Comparison of ENCODE assay signal across 26 mouse cellular contexts in the genomic region with DNA sequence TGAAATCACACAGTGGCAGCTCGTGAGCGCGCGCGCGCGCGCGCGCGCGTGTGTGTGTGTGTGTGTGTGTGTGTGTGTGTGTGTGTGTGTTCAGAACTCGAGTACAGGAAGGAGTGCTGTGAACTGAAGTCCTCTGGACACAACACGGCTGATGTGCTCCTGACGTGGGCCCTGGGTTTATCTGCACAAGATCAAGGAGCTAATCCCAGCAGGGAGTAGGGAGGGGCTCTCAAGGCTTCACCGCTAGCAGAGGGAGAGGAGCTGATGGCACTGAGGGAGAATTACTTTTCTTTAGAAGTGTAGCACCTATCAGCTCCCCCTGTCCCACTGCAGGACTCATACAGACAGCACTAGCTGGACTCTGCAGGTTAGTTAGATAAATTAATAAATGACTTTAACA. TPM values are rescaled to one million over a fixed set of nuclear protein-coding genes. Genes with fewer than 3 reads are reported as not detected.
DNase-seq lines count a peak whose midpoint lies in the region; ATAC-seq lines count a peak whose summit lies in the region.
"Had no signal": no experiment of that assay in that cellular context is flagged by ENCODE, and none has a peak within 500 bp of the region (broad histone marks: within the 10 kb centered on the region; RNA-seq: fewer than 3 reads in every experiment).

No protein-coding gene starts in this region.

- WGBS in intestine, embryonic 15.5 days = 83% methylated on average over 16 of the region's 16 CpGs

- H3K36me3 ChIP-seq in intestine, embryonic 15.5 days = peaks cover 7% of the 10 kb centered on the region; the same call in 1 of the 2 replicates

- peak; percentile 36 for DNase-seq in retina, postnatal 1 day
- no peak for DNase-seq in retina, embryonic 14.5 days (ENCODE audit: low spot score)
- DNase-seq in ES-CJ7 (ENCODE audit: low read depth, low spot score) (peak; percentile 70), R1 (ENCODE audit: low read depth, low spot score) (peak; percentile 76)
- no peak for DNase-seq in ovary, adult 18-20 months (ENCODE audit: low spot score)
- no peak for DNase-seq in kidney, adult 9 months
- DNase-seq: adrenal gland, adult 8-10 months; adrenal gland, postnatal 14 days; adrenal gland, postnatal 36 days; B cell, adult 2 months; cerebellum, adult 11-12 months; cerebellum, adult 2 months; cerebellum, adult 9-10 months; cerebellum, postnatal 10 days; cerebellum, postnatal 25 days; forebrain, postnatal 0 days had no signal

- H3K4me2 ChIP-seq in intestine, embryonic 15.5 days (replicated peaks) = no peak overlapping the region
- H3K4me2 ChIP-seq: embryonic facial prominence, embryonic 12.5 days; forebrain, embryonic 13.5 days; forebrain, embryonic 15.5 days had no signal

- H3K9me3 ChIP-seq in intestine, embryonic 15.5 days = no peaks in the 10 kb centered on the region
- H3K9me3 ChIP-seq: embryonic facial prominence, embryonic 10.5 days; embryonic facial prominence, embryonic 12.5 days; forebrain, embryonic 13.5 days; forebrain, embryonic 15.5 days; G1E had no signal

- no peak for ATAC-seq in intestine, embryonic 15.5 days
- ATAC-seq: activated CD4-positive, CD25-positive, alpha-beta regulatory T cell, adult 4 months; CD4-positive, CD25-positive, alpha-beta regulatory T cell, adult 4 months; forebrain, embryonic 13.5 days; forebrain, embryonic 15.5 days; forebrain, postnatal 0 days; Patski had no signal

- H3K9ac ChIP-seq in intestine, embryonic 15.5 days = no peak overlapping the region
- H3K9ac ChIP-seq: embryonic facial prominence, embryonic 12.5 days; forebrain, embryonic 13.5 days; forebrain, embryonic 15.5 days; forebrain, postnatal 0 days had no signal

- H3K4me1 ChIP-seq in intestine, embryonic 15.5 days (replicated peaks) = no peaks in the 10 kb centered on the region

- no peaks in the 10 kb centered on the region for H3K27me3 ChIP-seq in intestine, embryonic 15.5 days (replicated peaks)
- H3K27me3 ChIP-seq: CH12.LX; embryonic facial prominence, embryonic 12.5 days; forebrain, embryonic 13.5 days; forebrain, embryonic 15.5 days; Patski had no signal

- no peak overlapping the region for H3K4me3 ChIP-seq in intestine, embryonic 15.5 days (replicated peaks)
- H3K4me3 ChIP-seq: embryonic facial prominence, embryonic 10.5 days; embryonic facial prominence, embryonic 12.5 days; forebrain, embryonic 13.5 days; forebrain, embryonic 15.5 days had no signal

- no peak overlapping the region for H3K27ac ChIP-seq in intestine, embryonic 15.5 days
- H3K27ac ChIP-seq: embryonic facial prominence, embryonic 10.5 days; embryonic facial prominence, embryonic 12.5 days; forebrain, embryonic 13.5 days; forebrain, embryonic 15.5 days had no signal

RNA-seq across cellular contexts. Expression of gene Crot, which starts 5.5 kb away (rescaled TPM):
- polyA plus RNA-seq in intestine, embryonic 15.5 days (2015; fragmentation: Nextera tagmentation; extraction: Ambion mirVana) = 51.6 and 55.3 TPM in 2 replicates

Comparison
In these comparisons a context has a peak if more than half of its experiments do, and no peak if none do; other contexts are left out.
1. DNase-seq: peak in retina, postnatal 1 day (single experiment), ES-CJ7 (single experiment) and R1 (single experiment); none in retina, embryonic 14.5 days (single experiment), ovary, adult 18-20 months (single experiment) and kidney, adult 9 months (single experiment).